Mouse (Mus musculus) neural tube, embryonic 12.5 days (tissue): ENCODE data around the gene Cd1d1. TPM values are rescaled to one million over a fixed set of nuclear protein-coding genes. Genes with fewer than 3 reads are reported as not detected.
A peak's percentile ranks its signal among the peaks of the same experiment; 100 is the strongest.
"Not testable (repeated sequence)": the region's sequence is repeated elsewhere in the genome, so short reads cannot be mapped to it uniquely, and the experiment has no call there.

ENCODE experiments used
- ATAC-seq: fragments of 200-750 bp; cut with Nextera tagmentation; 2 replicates; pipeline ENCODE4 v1.8.0; 2017; ENCODE audit warnings: low read depth, mild to moderate bottlenecking, moderate TSS enrichment, moderate library complexity; ENCODE audit not compliant: low FRiP score
- H3K27ac ChIP-seq: fragments of 300-500 bp; sonication (generic); 2 replicates; pipeline ENCODE4 v1.5.1; 2016
- H3K27me3 ChIP-seq: fragments of 300-500 bp; sonication (generic); replicated peaks from 2 replicates; pipeline ENCODE4 v1.6.1; 2016; ENCODE audit warnings: mild to moderate bottlenecking
- H3K36me3 ChIP-seq: fragments of 300-500 bp; sonication (generic); 2 replicates; pipeline ENCODE4 v1.6.1; 2016; ENCODE audit warnings: mild to moderate bottlenecking
- H3K4me1 ChIP-seq: fragments of 300-500 bp; sonication (generic); 2 replicates; pipeline ENCODE4 v1.6.1; 2016
- H3K4me2 ChIP-seq: fragments of 300-500 bp; sonication (generic); replicated peaks from 2 replicates; pipeline ENCODE4 v1.6.1; 2016; ENCODE audit warnings: mild to moderate bottlenecking
- H3K4me3 ChIP-seq: fragments of 300-500 bp; sonication (generic); 2 replicates; pipeline ENCODE4 v1.5.1; 2016
- H3K9ac ChIP-seq: fragments of 300-500 bp; sonication (generic); 2 replicates; pipeline ENCODE4 v1.6.1; 2016; ENCODE audit warnings: mild to moderate bottlenecking
- H3K9me3 ChIP-seq: fragments of 300-500 bp; sonication (generic); 2 replicates; pipeline ENCODE4 v1.6.1; 2016; ENCODE audit warnings: mild to moderate bottlenecking
- WGBS: fragments of 180-500 bp; shearing (Covaris S2); methylation state at CpG from one replicate; pipeline ENCODE4 v1.1.7; 2016; 5-methylcytosine and 5-hydroxymethylcytosine counted together
- polyA plus RNA-seq: library from polyadenylated mRNA; unstranded; fragments of >200 nt; fragmentation: Nextera tagmentation; extraction: Ambion mirVana; gene quantifications from 2 replicates; pipeline ENCODE4 v1.2.1, GENCODE M21; 2016

Gene Cd1d1
- polyA plus RNA-seq, 1 experiment from 2014 or later: 71.2 TPM

GRCm38 (mm10) chr3:87000051-87000450 is 810 bp upstream of the Cd1d1 start:
- Histone ChIP-seq H3K4me2 (no peak overlapping the region), H3K9ac (no peak overlapping the region), H3K27me3 (no peaks in the 10 kb centered on the region), H3K27ac (no peak overlapping the region), H3K9me3 (no peaks in the 10 kb centered on the region), H3K36me3 (no peaks in the 10 kb centered on the region), H3K4me3 (no peak overlapping the region), H3K4me1 (no peaks in the 10 kb centered on the region)
- ATAC-seq: no peak
- WGBS: 91% methylated on average over 12 of the region's 12 CpGs

DNA sequence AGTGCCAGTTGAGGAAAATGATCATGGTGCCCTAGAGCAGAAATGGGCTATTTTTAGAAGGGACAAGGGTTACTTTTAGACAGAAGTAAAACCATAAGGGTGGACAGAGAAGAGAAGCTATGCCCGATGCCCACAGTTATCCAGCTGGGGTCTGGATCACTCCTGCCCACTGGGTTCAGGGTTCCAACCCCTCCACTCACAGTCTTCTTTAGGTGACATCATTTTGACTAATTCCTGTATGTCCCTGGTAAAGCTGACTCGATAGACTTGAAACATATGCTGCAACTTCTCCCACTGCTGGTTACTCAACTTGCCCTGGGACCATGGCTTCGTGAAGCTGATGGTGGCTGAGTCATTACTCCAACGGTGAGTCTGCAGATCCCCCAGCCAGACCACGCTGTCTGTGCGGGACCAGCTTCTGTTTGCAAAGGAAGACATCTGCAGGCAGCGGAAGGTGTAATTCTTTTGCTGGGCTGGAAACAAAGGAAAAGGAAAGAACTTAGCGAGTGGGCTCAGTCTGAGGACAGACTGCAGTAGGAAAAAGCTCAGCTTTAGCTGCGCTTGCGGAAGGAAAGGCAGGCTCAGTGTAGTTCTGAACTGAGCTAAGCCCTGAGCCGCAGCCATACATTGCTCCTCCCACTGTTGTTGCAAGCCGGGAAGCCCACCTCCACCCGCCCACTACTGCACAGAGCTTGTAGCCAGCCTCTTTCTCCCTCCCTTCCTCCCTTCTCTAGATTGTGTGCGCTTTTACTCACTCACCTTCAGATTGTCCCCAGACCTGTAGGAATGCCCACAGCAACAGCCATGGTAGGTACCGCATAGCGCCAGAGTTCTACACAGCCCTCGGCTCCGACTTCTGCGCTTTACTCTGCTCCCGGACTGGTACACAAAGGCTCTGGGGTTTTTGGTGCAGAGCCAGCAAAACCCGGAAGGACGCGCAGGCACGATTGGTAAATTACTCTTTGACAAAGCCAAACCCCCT is 517 bp downstream of the Cd1d1 start:
- not testable (repeated sequence) for H3K4me1 ChIP-seq, H3K9me3 ChIP-seq, H3K36me3 ChIP-seq, H3K27ac ChIP-seq, H3K27me3 ChIP-seq
- ATAC-seq: peak; percentile 98
- H3K4me2 ChIP-seq: peak overlapping the region; percentile 60
- H3K9ac ChIP-seq: peak overlapping the region; percentile 67
- WGBS: 7% methylated on average over 24 of the region's 24 CpGs
- peak overlapping the region; percentile 47 for H3K4me3 ChIP-seq

GRCm38 (mm10) chr3:86996111-86996510 is 3.1 kb downstream of the Cd1d1 start:
- H3K36me3 ChIP-seq: no peaks in the 10 kb centered on the region
- no peaks in the 10 kb centered on the region for H3K27me3 ChIP-seq
- no peak overlapping the region for H3K4me2 ChIP-seq
- no peak overlapping the region for H3K9ac ChIP-seq
- H3K9me3 ChIP-seq: no peaks in the 10 kb centered on the region
- no peak for ATAC-seq
- no peak overlapping the region for H3K4me3 ChIP-seq
- H3K27ac ChIP-seq: no peak overlapping the region
- 83% methylated on average over 4 of the region's 4 CpGs for WGBS
- H3K4me1 ChIP-seq: no peaks in the 10 kb centered on the region

DNA sequence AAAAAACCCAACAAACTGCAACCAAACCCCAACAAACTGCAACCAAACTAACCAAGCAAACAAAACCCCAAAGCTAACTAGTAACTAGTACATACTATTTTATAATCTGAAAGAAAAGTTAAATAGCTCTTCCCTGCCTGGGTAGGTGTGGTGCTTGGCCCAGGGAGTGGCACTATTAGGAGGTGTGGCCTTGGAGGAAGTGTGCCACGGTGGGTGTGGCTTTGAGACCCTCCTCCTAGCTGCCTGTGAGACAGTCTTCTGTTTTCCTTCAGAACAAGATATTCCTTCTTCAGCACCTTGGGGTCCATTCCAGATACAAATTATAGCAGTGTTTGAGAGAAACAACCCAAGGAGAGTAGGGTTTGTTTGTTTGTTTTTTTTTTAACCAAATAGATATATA is 3.9 kb downstream of the Cd1d1 start:
- whole genome bisulfite sequencing: 50% methylated on average over 1 of the region's 1 CpGs
- Histone ChIP-seq H3K4me2 (no peak overlapping the region), H3K27ac (no peak overlapping the region), H3K27me3 (no peaks in the 10 kb centered on the region), H3K36me3 (no peaks in the 10 kb centered on the region), H3K9ac (no peak overlapping the region), H3K4me3 (no peak overlapping the region), H3K9me3 (no peaks in the 10 kb centered on the region), H3K4me1 (no peaks in the 10 kb centered on the region)
- ATAC-seq: no peak

DNA sequence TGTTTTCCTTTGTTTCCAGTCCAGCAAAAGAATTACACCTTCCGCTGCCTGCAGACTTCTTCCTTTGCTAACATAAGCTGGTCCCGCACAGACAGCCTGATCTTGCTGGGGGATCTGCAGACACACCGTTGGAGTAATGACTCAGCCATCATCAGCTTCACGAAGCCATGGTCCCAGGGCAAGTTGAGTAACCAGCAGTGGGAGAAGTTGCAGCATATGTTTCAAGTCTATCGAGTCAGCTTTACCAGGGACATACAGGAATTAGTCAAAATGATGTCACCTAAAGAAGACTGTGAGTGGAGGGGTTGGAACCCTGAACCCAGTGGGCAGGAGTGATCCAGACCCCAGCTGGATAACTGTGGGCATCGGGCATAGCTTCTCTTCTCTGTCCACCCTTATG is 12.3 kb downstream of the Cd1d1 start:
- not testable (repeated sequence) for H3K27ac ChIP-seq, H3K9me3 ChIP-seq, H3K27me3 ChIP-seq, H3K4me1 ChIP-seq, H3K36me3 ChIP-seq, ATAC-seq, H3K9ac ChIP-seq
- peak overlapping the region; percentile 25; the same call in 1 of the 2 replicates for H3K4me3 ChIP-seq
- H3K4me2 ChIP-seq: peak overlapping the region; percentile 55
- WGBS: 43% methylated on average over 6 of the region's 6 CpGs

DNA sequence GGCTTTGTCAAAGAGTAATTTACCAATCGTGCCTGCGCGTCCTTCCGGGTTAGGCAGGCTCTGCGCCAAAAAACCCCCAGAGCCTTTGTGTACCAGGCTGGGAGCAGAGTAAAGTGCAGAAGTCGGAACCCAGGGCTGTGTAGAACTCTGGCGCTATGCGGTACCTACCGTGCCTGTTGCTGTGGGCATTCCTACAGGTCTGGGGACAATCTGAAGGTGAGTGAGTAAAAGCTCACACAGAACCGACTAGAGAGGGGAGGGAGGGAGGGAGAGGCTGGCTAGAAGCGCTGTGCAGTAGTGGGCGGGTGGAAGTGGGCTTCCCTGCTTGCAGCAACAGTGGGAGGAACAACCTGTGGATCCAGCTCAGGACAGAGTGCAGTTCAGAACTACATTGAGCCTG is 12.8 kb downstream of the Cd1d1 start:
- peak overlapping the region; percentile 33; the same call in 1 of the 2 replicates for H3K9ac ChIP-seq
- peak overlapping the region; percentile 25 for H3K4me3 ChIP-seq
- 13% methylated on average over 12 of the region's 12 CpGs for WGBS
- H3K36me3 ChIP-seq: no peaks in the 10 kb centered on the region
- no peaks in the 10 kb centered on the region for H3K9me3 ChIP-seq
- peak; percentile 37; the same call in 1 of the 2 replicates for ATAC-seq
- peaks cover 5% of the 10 kb centered on the region; the same call in 1 of the 2 replicates for H3K4me1 ChIP-seq
- H3K27ac ChIP-seq: no peak overlapping the region
- peak overlapping the region; percentile 55 for H3K4me2 ChIP-seq
- no peaks in the 10 kb centered on the region for H3K27me3 ChIP-seq

DNA sequence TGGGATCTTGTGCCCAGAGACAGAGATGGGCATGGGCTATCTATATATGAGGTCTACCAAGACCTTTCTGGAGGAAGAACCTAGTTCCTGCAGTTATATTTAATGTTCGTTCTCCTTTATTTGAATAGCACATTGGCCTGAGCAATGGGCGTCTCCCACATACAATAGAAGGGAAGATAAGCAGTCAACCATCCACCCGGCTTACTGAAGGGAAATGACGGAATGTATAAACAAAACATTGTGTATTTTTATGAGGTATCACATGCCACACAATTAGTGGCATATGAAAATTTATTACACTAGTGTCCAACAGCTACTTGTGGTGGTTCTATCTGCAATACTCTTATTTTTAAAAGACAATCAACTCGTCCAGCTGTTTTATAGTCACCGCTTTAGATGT is 15.9 kb downstream of the Cd1d1 start:
- Histone ChIP-seq H3K9me3 (no peaks in the 10 kb centered on the region), H3K36me3 (no peaks in the 10 kb centered on the region), H3K27me3 (no peaks in the 10 kb centered on the region), H3K4me1 (peaks cover 5% of the 10 kb centered on the region; the same call in 1 of the 2 replicates), H3K4me3 (no peak overlapping the region), H3K9ac (no peak overlapping the region), H3K4me2 (no peak overlapping the region), H3K27ac (no peak overlapping the region)
- WGBS: 85% methylated on average over 6 of the region's 6 CpGs
- ATAC-seq: no peak

- H3K4me2 ChIP-seq: no peak overlapping the region
- ATAC-seq: peak; percentile 50; the same call in 1 of the 2 replicates
- H3K36me3 ChIP-seq: no peaks in the 10 kb centered on the region
- H3K9me3 ChIP-seq: no peaks in the 10 kb centered on the region
- no peak overlapping the region for H3K27ac ChIP-seq
- H3K4me3 ChIP-seq: no peak overlapping the region
- 19% methylated on average over 8 of the region's 8 CpGs for WGBS
- H3K27me3 ChIP-seq: no peaks in the 10 kb centered on the region
- H3K9ac ChIP-seq: no peak overlapping the region
- H3K4me1 ChIP-seq: no peaks in the 10 kb centered on the region
These were observed 22.7 kb downstream of the Cd1d1 start for GRCm38 (mm10) chr3:86976546-86976945.

DNA sequence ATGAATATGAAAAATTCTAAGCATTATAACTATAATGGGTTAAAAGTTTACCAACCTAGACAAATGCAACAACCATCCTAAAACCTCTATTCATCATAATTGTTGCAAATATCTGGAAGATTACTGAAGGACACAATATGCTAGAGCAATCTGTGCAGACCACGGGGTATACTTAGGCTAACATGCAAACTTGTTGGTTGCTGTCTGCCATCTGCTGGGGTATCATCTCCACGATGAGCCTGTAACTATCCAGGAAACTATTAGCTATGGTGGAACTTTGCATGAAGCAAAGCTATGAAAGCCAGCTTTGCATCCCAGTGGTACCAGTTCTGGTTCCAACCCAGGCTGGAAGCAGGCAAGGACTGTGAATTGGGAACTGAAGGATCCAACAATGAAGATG is 24.1 kb downstream of the Cd1d1 start:
- Histone ChIP-seq H3K9ac (no peak overlapping the region), H3K4me3 (no peak overlapping the region), H3K4me1 (no peaks in the 10 kb centered on the region), H3K9me3 (no peaks in the 10 kb centered on the region), H3K27me3 (no peaks in the 10 kb centered on the region), H3K36me3 (no peaks in the 10 kb centered on the region), H3K27ac (no peak overlapping the region), H3K4me2 (no peak overlapping the region)
- WGBS: 91% methylated on average over 2 of the region's 2 CpGs
- ATAC-seq: no peak

DNA sequence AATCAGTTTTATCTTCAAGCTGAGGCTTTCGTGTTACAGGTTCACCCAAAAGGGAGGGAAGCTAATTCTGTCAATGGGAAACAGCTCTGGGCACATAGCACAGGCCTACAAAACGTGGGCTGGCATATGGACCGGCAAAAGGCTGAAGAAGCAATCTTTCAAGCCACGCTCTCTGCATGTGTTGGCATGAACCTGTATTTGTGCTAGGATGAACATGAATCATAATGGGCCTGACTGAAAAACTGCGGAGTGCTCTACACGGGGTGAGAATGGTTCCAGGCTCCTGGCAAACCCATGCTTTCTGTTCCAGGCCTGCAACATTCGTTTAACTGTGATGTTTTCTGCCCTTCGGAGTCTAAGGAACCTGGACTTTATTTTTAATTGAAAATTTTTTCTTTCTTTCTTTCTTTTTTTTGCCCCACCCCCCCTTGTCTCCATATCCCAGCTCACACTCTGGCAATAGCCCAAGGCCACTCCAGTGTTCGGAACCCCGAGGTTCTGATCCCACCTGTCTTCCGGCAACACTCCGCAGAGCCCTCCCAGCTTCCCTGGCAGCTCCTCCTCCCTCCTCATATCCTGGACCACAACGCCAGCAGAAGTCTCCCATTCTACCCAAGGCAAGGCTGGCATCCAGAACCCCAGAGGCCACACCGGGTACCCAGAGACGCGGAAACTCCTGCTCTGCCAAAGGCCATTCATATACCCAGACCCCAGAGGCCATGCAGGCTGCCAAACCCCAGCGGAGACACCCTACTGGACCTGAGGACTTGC is 36.4 kb downstream of the Cd1d1 start:
- H3K9ac ChIP-seq: no peak overlapping the region
- H3K9me3 ChIP-seq: no peaks in the 10 kb centered on the region
- 88% methylated on average over 17 of the region's 17 CpGs for WGBS
- H3K4me2 ChIP-seq: no peak overlapping the region
- H3K36me3 ChIP-seq: no peaks in the 10 kb centered on the region
- H3K4me1 ChIP-seq: no peaks in the 10 kb centered on the region
- H3K27me3 ChIP-seq: no peaks in the 10 kb centered on the region
- H3K27ac ChIP-seq: no peak overlapping the region
- H3K4me3 ChIP-seq: no peak overlapping the region
- no peak for ATAC-seq

DNA sequence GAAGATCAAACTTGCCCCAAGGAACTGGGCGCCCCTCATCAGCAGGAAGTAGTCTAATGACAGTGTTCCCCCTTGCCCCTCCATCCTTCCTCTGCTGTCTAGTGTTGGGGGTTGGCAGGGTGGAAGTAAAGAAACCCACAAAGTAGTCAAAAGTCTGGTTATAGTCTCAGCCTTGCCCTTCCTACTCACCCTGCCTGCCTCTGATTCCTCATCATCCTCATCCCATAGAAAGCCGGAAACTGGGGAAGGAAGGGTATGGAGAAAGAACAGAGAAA is 37.9 kb downstream of the Cd1d1 start:
- no peaks in the 10 kb centered on the region for H3K36me3 ChIP-seq
- no peak for ATAC-seq
- H3K4me1 ChIP-seq: no peaks in the 10 kb centered on the region

GRCm38 (mm10) chr3:86960656-86961394 is 38.4 kb downstream of the Cd1d1 start:
- no peak overlapping the region for H3K4me3 ChIP-seq
- no peaks in the 10 kb centered on the region for H3K4me1 ChIP-seq
- H3K36me3 ChIP-seq: no peaks in the 10 kb centered on the region
- H3K4me2 ChIP-seq: no peak overlapping the region
- no peak overlapping the region for H3K27ac ChIP-seq
- H3K9me3 ChIP-seq: no peaks in the 10 kb centered on the region
- WGBS: 90% methylated on average over 17 of the region's 17 CpGs
- ATAC-seq: no peak
- H3K27me3 ChIP-seq: no peaks in the 10 kb centered on the region
- H3K9ac ChIP-seq: no peak overlapping the region

More for the DNA sequence above, 37.9 kb downstream of the Cd1d1 start:
- H3K27ac ChIP-seq: no peak overlapping the region
- no peak overlapping the region for H3K4me3 ChIP-seq
- no peak overlapping the region for H3K4me2 ChIP-seq
- H3K9ac ChIP-seq: no peak overlapping the region
- no peaks in the 10 kb centered on the region for H3K27me3 ChIP-seq
- WGBS: 93% methylated on average over 2 of the region's 2 CpGs
- no peaks in the 10 kb centered on the region for H3K9me3 ChIP-seq
